In the genomic region with DNA sequence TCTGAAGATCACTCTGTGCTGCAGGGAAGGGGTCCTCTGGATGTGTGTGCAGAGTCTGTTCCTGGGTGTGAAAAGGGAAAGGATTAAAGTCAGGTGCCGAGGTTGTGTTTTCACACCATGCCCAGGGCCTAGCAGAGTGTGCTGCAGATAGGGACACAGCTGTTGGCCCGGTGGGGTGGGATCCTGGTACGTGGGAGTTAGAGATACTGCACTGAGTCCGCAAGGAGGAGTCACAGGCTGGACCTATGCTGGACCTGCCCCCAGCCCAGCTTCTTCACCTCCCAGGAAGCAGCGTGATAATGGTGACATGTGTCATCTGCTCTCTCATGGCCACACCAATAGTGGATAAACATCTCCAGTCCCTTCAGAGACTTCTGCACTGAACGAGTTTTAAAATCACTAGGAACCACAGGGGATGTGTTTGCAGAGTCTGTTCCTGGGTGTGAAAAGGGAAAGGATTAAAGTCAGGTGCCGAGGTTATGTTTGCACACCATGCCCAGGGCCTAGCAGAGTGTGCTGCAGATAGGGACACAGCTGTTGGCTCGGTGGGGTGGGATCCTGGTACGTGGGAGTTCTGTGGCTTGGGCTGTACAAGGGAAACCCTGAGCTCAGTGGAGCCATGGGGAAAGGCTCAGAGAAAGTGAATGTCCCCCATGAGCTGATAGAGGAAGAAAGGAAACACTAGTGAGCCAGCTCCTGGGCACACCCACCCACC, we compare ENCODE assay signal across 12 mouse cellular contexts. TPM values are rescaled to one million over a fixed set of nuclear protein-coding genes. Genes with fewer than 3 reads are reported as not detected.
DNase-seq lines count a peak whose midpoint lies in the region; ATAC-seq and TF ChIP-seq lines count a peak whose summit lies in the region.
"Had no signal": no experiment of that assay in that cellular context is flagged by ENCODE, and none has a peak within 500 bp of the region (broad histone marks: within the 10 kb centered on the region; RNA-seq: fewer than 3 reads in every experiment).

No protein-coding gene starts in this region.

- intact Hi-C loops in gastrocnemius, postnatal 14 days (cut with DNase I; ENCODE audit: low total_unique reads) = no loop called here

- H3K36me3 ChIP-seq in lung, embryonic 14.5 days (ENCODE audit: insufficient read depth) = no peaks in the 10 kb centered on the region
- peaks cover 3% of the 10 kb centered on the region; the same call in 1 of the 2 replicates for H3K36me3 ChIP-seq in liver, embryonic 13.5 days
- no peaks in the 10 kb centered on the region for H3K36me3 ChIP-seq in stomach, postnatal 0 days (ENCODE audit: control insufficient read depth, insufficient read depth, low read length)
- H3K36me3 ChIP-seq: hindbrain, embryonic 15.5 days; limb, embryonic 13.5 days had no signal

- H3K27me3 ChIP-seq in lung, embryonic 14.5 days (ENCODE audit: insufficient read depth, low read length) = no peaks in the 10 kb centered on the region
- H3K27me3 ChIP-seq in liver, embryonic 13.5 days = peaks cover 4% of the 10 kb centered on the region
- no peaks in the 10 kb centered on the region for H3K27me3 ChIP-seq in stomach, postnatal 0 days (ENCODE audit: control insufficient read depth, insufficient read depth, low read length)
- H3K27me3 ChIP-seq: hindbrain, embryonic 15.5 days had no signal

- H3K9me3 ChIP-seq in lung, embryonic 14.5 days (ENCODE audit: low read depth, low read length) = no peaks in the 10 kb centered on the region
- H3K9me3 ChIP-seq in liver, embryonic 13.5 days (replicated peaks) = no peaks in the 10 kb centered on the region
- H3K9me3 ChIP-seq in stomach, postnatal 0 days (ENCODE audit: control insufficient read depth, low read length) = no peaks in the 10 kb centered on the region
- H3K9me3 ChIP-seq: hindbrain, embryonic 15.5 days; limb, embryonic 13.5 days had no signal

- no peak overlapping the region for H3K4me2 ChIP-seq in lung, embryonic 14.5 days
- H3K4me2 ChIP-seq in liver, embryonic 13.5 days = peak overlapping the region; percentile 44
- no peak overlapping the region for H3K4me2 ChIP-seq in stomach, postnatal 0 days (replicated peaks; ENCODE audit: low read depth)
- H3K4me2 ChIP-seq: hindbrain, embryonic 15.5 days; limb, embryonic 13.5 days had no signal

- no peak for TF ChIP-seq EP300 in stomach, postnatal 0 days (optimal IDR thresholded peaks at IDR 0.05)

- no peak for TF ChIP-seq CTCF in lung, embryonic 14.5 days (IDR thresholded peaks at IDR 0.05; ENCODE audit: low read depth)
- no peak for TF ChIP-seq CTCF in stomach, postnatal 0 days (IDR thresholded peaks at IDR 0.05; ENCODE audit: low read depth)

- no peak overlapping the region for H3K27ac ChIP-seq in lung, embryonic 14.5 days (ENCODE audit: low read depth)
- peak overlapping the region; percentile 90 for H3K27ac ChIP-seq in liver, embryonic 13.5 days
- no peak overlapping the region for H3K27ac ChIP-seq in stomach, postnatal 0 days (replicated peaks)
- H3K27ac ChIP-seq: hindbrain, embryonic 15.5 days; layer of hippocampus, adult 2 months; limb, embryonic 13.5 days had no signal

- no peak overlapping the region for H3K9ac ChIP-seq in lung, embryonic 14.5 days
- H3K9ac ChIP-seq in liver, embryonic 13.5 days = peak overlapping the region; percentile 60
- no peak overlapping the region for H3K9ac ChIP-seq in stomach, postnatal 0 days (ENCODE audit: low read length)
- H3K9ac ChIP-seq: hindbrain, embryonic 15.5 days; limb, embryonic 13.5 days had no signal

- ATAC-seq in lung, embryonic 14.5 days (ENCODE audit: insufficient read depth) = peak; percentile 60
- peak; percentile 65 for ATAC-seq in erythroid progenitor cell, adult 5-6 weeks (replicated peaks; ENCODE audit: low FRiP score, poor library complexity, severe bottlenecking)
- ATAC-seq in liver, embryonic 13.5 days (ENCODE audit: low read depth) = peak; percentile 95
- peak; percentile 74 for ATAC-seq in stomach, postnatal 0 days (ENCODE audit: low FRiP score, low TSS enrichment)

- no peak for DNase-seq in lung, embryonic 14.5 days
- no peak for DNase-seq in lung, postnatal 25 days (ENCODE audit: low spot score)
- DNase-seq in liver, embryonic 13.5 days = peak; percentile 81
- DNase-seq in stomach, postnatal 0 days (ENCODE audit: low spot score) = peak; percentile 43
- DNase-seq in cerebellum, postnatal 36 days = no peak
- DNase-seq in gastrocnemius, postnatal 14 days = no peak
- DNase-seq: thymus, postnatal 4 days had no signal

- H3K4me3 ChIP-seq in lung, embryonic 14.5 days (ENCODE audit: low read depth, low read length) = no peak overlapping the region
- H3K4me3 ChIP-seq in liver, embryonic 13.5 days (replicated peaks) = no peak overlapping the region
- no peak overlapping the region for H3K4me3 ChIP-seq in stomach, postnatal 0 days (ENCODE audit: low read depth, low read length)
- H3K4me3 ChIP-seq: hindbrain, embryonic 15.5 days; layer of hippocampus, adult 2 months; limb, embryonic 13.5 days; megakaryocyte, embryonic 14.5 days had no signal

- no peaks in the 10 kb centered on the region for H3K4me1 ChIP-seq in lung, embryonic 14.5 days (ENCODE audit: insufficient read depth)
- peaks cover 70% of the 10 kb centered on the region for H3K4me1 ChIP-seq in liver, embryonic 13.5 days (replicated peaks)
- H3K4me1 ChIP-seq in stomach, postnatal 0 days (replicated peaks; ENCODE audit: control insufficient read depth, insufficient read depth) = no peaks in the 10 kb centered on the region
- H3K4me1 ChIP-seq: hindbrain, embryonic 15.5 days; limb, embryonic 13.5 days had no signal

- 15% methylated on average over 9 of the region's 9 CpGs for WGBS in lung, embryonic 14.5 days
- WGBS in liver, embryonic 13.5 days (ENCODE audit: insufficient replicate concordance) = 11% methylated on average over 9 of the region's 9 CpGs
- WGBS in stomach, postnatal 0 days = 37% methylated on average over 9 of the region's 9 CpGs

RNA-seq across cellular contexts. Expression of a gene that starts 20.4 kb away (rescaled TPM):
- polyA plus RNA-seq in lung, embryonic 14.5 days (2014; fragmentation: Nextera tagmentation; extraction: Ambion mirVana) = 64.8 and 71.5 TPM in 2 replicates
- total RNA-seq in erythroid progenitor cell, adult 5-6 weeks (2015; ENCODE audit: low replicate concordance) = not detected in 2 replicates
- not detected in 2 replicates for total RNA-seq in erythroid progenitor cell, adult 5-6 weeks (2017; ENCODE audit: low replicate concordance)
- polyA plus RNA-seq in liver, embryonic 13.5 days (2015; fragmentation: Nextera tagmentation; extraction: Ambion mirVana) = 3.4 and 3.8 TPM in 2 replicates
- 32.4 and 41.6 TPM in 2 replicates for polyA plus RNA-seq in stomach, postnatal 0 days (2015; fragmentation: Nextera tagmentation; extraction: Ambion mirVana)
- total RNA-seq in gastrocnemius, postnatal 14 days (2021) = 10 to 100 TPM in 1 of 2 experiments, 1 to 10 TPM in 1; 8.5 to 10.1 TPM

Comparison
In these comparisons a context has a peak if more than half of its experiments do, and no peak if none do; other contexts are left out.
1. DNase-seq: peak in liver, embryonic 13.5 days (single experiment) and stomach, postnatal 0 days (single experiment); none in lung, embryonic 14.5 days (single experiment), lung, postnatal 25 days (single experiment), cerebellum, postnatal 36 days (0 of 2) and gastrocnemius, postnatal 14 days (single experiment).
2. Peak in every context shown above with its lines, with median percentiles within 50 percentile points of each other: ATAC-seq.